Mouse (Mus musculus) embryonic stem cell, embryonic (primary cell): Measurements from ENCODE around the gene Zfp985.
"Not testable (repeated sequence)": the region's sequence is repeated elsewhere in the genome, so short reads cannot be mapped to it uniquely, and the experiment has no call there.

Source experiments
- CTCF ChIA-PET, 4 experiments: fragments of 300-600 bp in 2 of 4; fragments of 350-600 bp in 2 of 4; sonication (Branson Sonifier 250); formaldehyde crosslinking; loops; one replicate each; lab custom pipeline; 2022; ENCODE audit warnings: inconsistent platforms in 2 of 4; lab: Charles Lee
- POLR2A ChIA-PET, 4 experiments: fragments of 300-600 bp in 2 of 4; fragments of 350-600 bp in 2 of 4; sonication (Branson Sonifier 250); formaldehyde crosslinking; loops; one replicate each; lab custom pipeline; 2022; ENCODE audit warnings: antibody characterized with exemption in 4 of 4, inconsistent platforms in 1 of 4; lab: Charles Lee

Zfp985 gene

DNA sequence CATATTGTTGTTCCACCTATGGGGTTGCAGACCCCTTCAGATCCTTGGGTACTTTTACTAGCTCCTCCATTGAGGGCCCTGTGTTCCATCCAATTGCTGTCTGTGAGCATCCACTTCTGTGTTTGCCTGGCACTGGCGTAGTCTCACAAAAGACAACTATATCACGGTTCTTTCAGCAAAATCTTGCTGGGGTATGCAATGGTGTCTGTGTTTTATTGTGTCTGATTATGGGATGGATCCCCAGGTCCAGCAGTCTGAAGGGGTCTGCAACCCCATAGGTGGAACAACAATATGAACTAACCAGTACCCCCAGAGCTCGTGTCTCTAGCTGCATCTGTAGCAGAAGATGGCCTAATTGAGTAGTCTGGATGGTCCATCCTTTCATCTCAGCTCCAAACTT is 41.6 kb downstream of the Zfp985 start:
- CTCF ChIA-PET, result not testable (repeated sequence)
- POLR2A ChIA-PET, result interaction anchor here in 1 of 4 experiments (0.7 to 2.9 kb wide), 5 partner anchors 8 to 21 kb away, joined by 3 to 9 read pairs (median 3); no protein-coding TSS in a partner anchor

DNA sequence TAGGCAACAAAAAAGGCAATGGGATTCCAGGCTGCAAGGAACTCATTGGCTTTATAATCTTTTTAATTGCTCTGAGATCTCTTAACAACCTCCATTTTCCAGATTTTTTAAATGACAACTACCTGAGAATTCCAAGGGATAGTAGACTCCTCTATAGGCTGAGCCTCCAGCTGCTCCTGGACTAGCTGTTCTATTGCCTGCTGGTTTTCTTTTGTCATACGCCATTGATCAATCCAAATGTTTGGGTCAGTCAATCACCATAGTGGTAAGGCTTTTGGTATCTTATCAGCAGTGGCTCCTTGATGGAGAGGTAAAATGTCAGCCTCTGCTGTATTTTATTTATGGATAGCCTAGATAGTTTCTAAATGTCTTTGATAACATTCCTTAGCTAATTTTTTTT is 44.6 kb downstream of the Zfp985 start:
- POLR2A ChIA-PET, result interaction anchor here in 2 of 4 experiments (0.6 to 1.8 kb wide), 9 partner anchors 9 to 668 kb away, joined by 3 to 11 read pairs (median 3); no protein-coding TSS in a partner anchor
- CTCF ChIA-PET, result interaction anchor here in 1 of 4 experiments (1.3 kb wide), 1 partner anchor 667 kb away, joined by 4 read pairs; no protein-coding TSS in a partner anchor

DNA sequence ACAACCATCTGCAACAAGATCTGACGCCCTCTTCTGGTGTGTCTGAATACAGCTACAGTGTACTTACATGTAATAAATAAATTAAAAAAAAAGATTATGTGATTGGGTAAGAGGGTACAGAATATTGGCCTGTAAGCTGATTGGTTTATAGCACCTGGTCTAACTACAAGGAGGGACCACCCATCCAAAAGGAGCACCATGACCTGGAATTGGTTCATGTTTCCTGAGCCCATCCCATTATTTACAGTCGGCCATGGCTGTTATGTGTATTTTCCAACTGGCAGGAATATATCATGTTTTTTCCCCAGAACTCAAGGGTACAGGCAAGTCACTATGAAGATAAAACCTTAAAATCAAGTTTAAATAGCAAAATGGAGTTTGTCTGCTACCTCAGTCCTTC is 45.8 kb downstream of the Zfp985 start:
- ChIA-PET POLR2A (interaction anchor here (0.7 to 1.8 kb wide), 8 partner anchors 12 to 669 kb away, joined by 3 to 44 read pairs (median 6); no protein-coding TSS in a partner anchor), CTCF (interaction anchor here in 3 of 4 experiments (0.6 to 1.3 kb wide), 3 partner anchors 668 kb away, joined by 3 to 10 read pairs (median 4); no protein-coding TSS in a partner anchor)

DNA sequence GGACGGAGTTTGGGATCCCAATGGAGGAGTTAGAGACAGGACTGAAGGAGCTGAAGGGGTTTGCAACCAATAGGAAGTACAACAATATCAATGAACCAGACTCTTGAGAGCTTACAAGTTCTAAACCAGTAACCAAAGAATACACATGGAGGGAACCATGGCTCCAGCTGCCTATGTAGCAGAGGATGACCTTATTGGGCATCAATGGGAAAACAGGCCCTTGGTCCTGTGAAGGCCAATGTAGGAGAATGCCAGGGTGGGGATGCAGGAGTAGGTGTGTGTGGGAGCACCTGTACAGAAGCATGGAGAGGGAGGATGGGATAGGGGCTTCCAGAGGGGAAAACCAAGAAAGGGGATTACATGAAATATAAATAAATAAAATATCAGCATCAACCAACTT is 48.8 kb downstream of the Zfp985 start:
- ChIA-PET CTCF (interaction anchor here in 1 of 4 experiments (1.2 kb wide), 1 partner anchor 14 kb away, joined by 3 read pairs; no protein-coding TSS in a partner anchor), POLR2A (interaction anchor here in 1 of 4 experiments (0.5 to 1.1 kb wide), 3 partner anchors 9 to 213 kb away, joined by 3 to 5 read pairs (median 3); no protein-coding TSS in a partner anchor)

DNA sequence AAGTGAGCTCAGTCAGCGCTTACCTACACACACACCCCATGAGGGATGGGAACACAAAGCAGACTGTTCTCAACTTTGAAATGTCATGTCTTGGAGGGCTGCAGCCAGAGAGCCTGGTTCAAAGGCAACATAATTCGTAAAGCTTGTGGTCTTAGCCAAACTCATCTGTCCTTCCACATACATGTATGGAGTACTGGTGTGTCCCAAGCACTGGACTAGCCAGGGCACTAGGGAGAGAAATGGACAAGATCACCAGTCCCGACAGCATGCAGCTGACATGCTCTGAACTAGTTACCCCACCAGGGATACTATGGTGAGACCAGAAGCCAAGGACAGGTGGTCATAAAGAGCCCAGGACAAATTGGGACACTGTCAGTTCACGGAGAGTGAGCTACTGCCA is 50.7 kb downstream of the Zfp985 start:
- ChIA-PET POLR2A (interaction anchor here in 1 of 4 experiments (0.7 kb wide), 1 partner anchor 1229 kb away, joined by 3 read pairs; no protein-coding TSS in a partner anchor), CTCF (no interaction called here)

DNA sequence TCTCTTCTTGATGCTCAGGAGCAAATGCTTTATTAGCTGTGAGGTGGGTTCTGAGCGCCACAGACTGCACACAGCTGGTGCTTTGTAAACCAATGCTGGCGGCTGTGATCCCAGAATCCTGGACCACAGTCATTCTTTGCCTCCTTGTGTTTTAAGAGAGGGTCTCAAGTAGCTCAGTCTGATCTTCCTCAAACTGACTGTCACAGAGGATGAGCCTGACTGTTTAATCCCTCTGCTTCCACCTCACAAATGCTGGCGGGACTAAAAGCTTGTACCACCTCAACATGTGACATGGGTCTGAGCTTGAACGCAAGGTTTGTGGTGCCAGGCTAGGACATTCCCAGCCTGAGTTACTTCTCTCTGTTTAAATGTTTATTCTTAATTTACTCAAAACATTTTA is 52.4 kb downstream of the Zfp985 start:
- CTCF ChIA-PET, result interaction anchor here in 1 of 4 experiments (1.5 kb wide), 1 partner anchor 10 kb away, joined by 3 read pairs; no protein-coding TSS in a partner anchor
- POLR2A ChIA-PET, result interaction anchor here in 1 of 4 experiments (1.3 to 1.6 kb wide), 3 partner anchors 8 to 186 kb away, joined by 3 to 5 read pairs (median 4); no protein-coding TSS in a partner anchor

DNA sequence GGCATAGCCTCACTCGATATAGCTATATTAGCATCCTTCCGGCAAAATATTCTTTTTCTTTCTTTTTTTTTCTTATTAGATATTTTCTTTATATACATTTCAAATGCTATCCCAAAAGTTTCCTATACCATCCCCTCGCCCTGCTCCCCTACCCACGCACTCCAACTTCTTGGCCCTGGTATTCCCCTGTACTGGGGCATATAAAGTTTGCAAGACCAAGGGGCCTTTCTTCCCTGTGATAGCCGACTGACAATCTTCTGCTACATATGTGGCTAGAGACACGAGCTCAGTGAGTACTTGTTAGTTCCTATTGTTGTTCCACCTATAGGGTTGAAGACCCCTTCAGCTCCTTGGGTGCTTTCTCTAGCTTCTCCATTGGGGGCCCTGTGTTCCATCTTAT is 53.4 kb downstream of the Zfp985 start:
- POLR2A ChIA-PET, result interaction anchor here in 2 of 4 experiments (0.6 to 1.6 kb wide), 4 partner anchors 9 to 187 kb away, joined by 3 to 6 read pairs (median 4); no protein-coding TSS in a partner anchor
- CTCF ChIA-PET, result interaction anchor here in 1 of 4 experiments (1.5 kb wide), 1 partner anchor 9 kb away, joined by 3 read pairs; no protein-coding TSS in a partner anchor

DNA sequence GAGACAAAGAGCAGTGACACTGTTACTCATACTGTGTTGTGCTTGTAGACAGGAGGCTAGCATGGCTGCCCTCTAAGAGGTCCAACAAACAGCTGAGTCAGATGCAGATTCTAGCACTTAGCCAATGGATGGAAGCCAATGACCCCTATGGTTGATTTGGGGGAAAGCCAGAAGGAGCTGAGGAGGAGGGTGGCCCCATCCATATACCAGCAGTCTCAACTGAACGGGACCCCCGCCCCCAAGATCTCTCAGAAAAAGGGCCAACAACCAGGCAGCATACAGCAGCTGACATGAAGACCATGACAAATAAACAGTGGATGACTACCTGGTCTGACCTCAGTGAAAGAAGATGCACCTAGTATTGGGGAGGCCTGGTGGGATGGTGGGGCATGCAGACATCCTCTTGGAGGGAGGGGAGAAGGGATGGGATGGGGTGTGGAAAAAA is 80.8 kb downstream of the Zfp985 start:
- CTCF ChIA-PET, POLR2A ChIA-PET: not testable (repeated sequence)
